Mouse (Mus musculus) neural tube, embryonic 12.5 days (tissue): ENCODE results near the gene Rcbtb2. TPM values are rescaled to one million over a fixed set of nuclear protein-coding genes. Genes with fewer than 3 reads are reported as not detected.
"Not testable (repeated sequence)": the region's sequence is repeated elsewhere in the genome, so short reads cannot be mapped to it uniquely, and the experiment has no call there.

Experiments used
- ATAC-seq: fragments of 200-750 bp; cut with Nextera tagmentation; 2 replicates; pipeline ENCODE4 v1.8.0; 2017; ENCODE audit warnings: low read depth, mild to moderate bottlenecking, moderate TSS enrichment, moderate library complexity; ENCODE audit not compliant: low FRiP score
- H3K27ac ChIP-seq: fragments of 300-500 bp; sonication (generic); 2 replicates; pipeline ENCODE4 v1.5.1; 2016
- H3K27me3 ChIP-seq: fragments of 300-500 bp; sonication (generic); replicated peaks from 2 replicates; pipeline ENCODE4 v1.6.1; 2016; ENCODE audit warnings: mild to moderate bottlenecking
- H3K36me3 ChIP-seq: fragments of 300-500 bp; sonication (generic); 2 replicates; pipeline ENCODE4 v1.6.1; 2016; ENCODE audit warnings: mild to moderate bottlenecking
- H3K4me1 ChIP-seq: fragments of 300-500 bp; sonication (generic); 2 replicates; pipeline ENCODE4 v1.6.1; 2016
- H3K4me2 ChIP-seq: fragments of 300-500 bp; sonication (generic); replicated peaks from 2 replicates; pipeline ENCODE4 v1.6.1; 2016; ENCODE audit warnings: mild to moderate bottlenecking
- H3K4me3 ChIP-seq: fragments of 300-500 bp; sonication (generic); 2 replicates; pipeline ENCODE4 v1.5.1; 2016
- H3K9ac ChIP-seq: fragments of 300-500 bp; sonication (generic); 2 replicates; pipeline ENCODE4 v1.6.1; 2016; ENCODE audit warnings: mild to moderate bottlenecking
- H3K9me3 ChIP-seq: fragments of 300-500 bp; sonication (generic); 2 replicates; pipeline ENCODE4 v1.6.1; 2016; ENCODE audit warnings: mild to moderate bottlenecking
- WGBS: fragments of 180-500 bp; shearing (Covaris S2); methylation state at CpG from one replicate; pipeline ENCODE4 v1.1.7; 2016; 5-methylcytosine and 5-hydroxymethylcytosine counted together
- polyA plus RNA-seq: library from polyadenylated mRNA; unstranded; fragments of >200 nt; fragmentation: Nextera tagmentation; extraction: Ambion mirVana; gene quantifications from 2 replicates; pipeline ENCODE4 v1.2.1, GENCODE M21; 2016

Rcbtb2 gene
- 109 and 118 TPM in 2 replicates for polyA plus RNA-seq

GRCm38 (mm10) chr14:73122923-73123278 is at the start of gene Rcbtb2:
Rcbtb2 (plus strand) TSS chr14:73123037.
- no peaks in the 10 kb centered on the region for H3K27me3 ChIP-seq
- WGBS, result 75% methylated on average over 4 of the region's 4 CpGs
- H3K4me1 ChIP-seq, result no peaks in the 10 kb centered on the region; the same call in 1 of the 2 replicates
- no peaks in the 10 kb centered on the region for H3K9me3 ChIP-seq
- no peak within 1 kb of the TSS for H3K27ac ChIP-seq
- H3K4me2 ChIP-seq, result no peak within 1 kb of the TSS
- no peak within 1 kb of the TSS for H3K9ac ChIP-seq
- no peaks in the 10 kb centered on the region for H3K36me3 ChIP-seq
- H3K4me3 ChIP-seq, result no peak within 1 kb of the TSS
- no peak for ATAC-seq

GRCm38 (mm10) chr14:73083563-73083962 is 39.3 kb upstream of the Rcbtb2 start:
- H3K4me3 ChIP-seq, result no peak overlapping the region
- WGBS, result 91% methylated on average over 2 of the region's 2 CpGs
- no peaks in the 10 kb centered on the region for H3K36me3 ChIP-seq
- no peaks in the 10 kb centered on the region for H3K27me3 ChIP-seq
- no peak overlapping the region for H3K9ac ChIP-seq
- H3K27ac ChIP-seq, result no peak overlapping the region
- no peaks in the 10 kb centered on the region for H3K9me3 ChIP-seq
- no peaks in the 10 kb centered on the region for H3K4me1 ChIP-seq
- no peak for ATAC-seq
- no peak overlapping the region for H3K4me2 ChIP-seq

GRCm38 (mm10) chr14:73086425-73086824 is 36.4 kb upstream of the Rcbtb2 start:
- Histone ChIP-seq H3K4me3 (no peak overlapping the region), H3K27ac (no peak overlapping the region), H3K4me1 (no peaks in the 10 kb centered on the region), H3K27me3 (no peaks in the 10 kb centered on the region), H3K9me3 (no peaks in the 10 kb centered on the region), H3K4me2 (no peak overlapping the region), H3K36me3 (no peaks in the 10 kb centered on the region), H3K9ac (no peak overlapping the region)
- 63% methylated on average over 3 of the region's 3 CpGs for WGBS
- ATAC-seq, result no peak

GRCm38 (mm10) chr14:73087247-73087646 is 35.6 kb upstream of the Rcbtb2 start:
- Histone ChIP-seq H3K27me3 (no peaks in the 10 kb centered on the region), H3K36me3 (no peaks in the 10 kb centered on the region), H3K9me3 (no peaks in the 10 kb centered on the region), H3K27ac (no peak overlapping the region), H3K4me3 (no peak overlapping the region), H3K4me1 (no peaks in the 10 kb centered on the region), H3K4me2 (no peak overlapping the region), H3K9ac (no peak overlapping the region)
- WGBS, result 81% methylated on average over 5 of the region's 5 CpGs
- ATAC-seq, result no peak

- Histone ChIP-seq H3K4me3 (no peak overlapping the region), H3K9ac (no peak overlapping the region), H3K27ac (no peak overlapping the region), H3K4me1 (no peaks in the 10 kb centered on the region), H3K27me3 (no peaks in the 10 kb centered on the region), H3K9me3 (no peaks in the 10 kb centered on the region), H3K36me3 (no peaks in the 10 kb centered on the region), H3K4me2 (no peak overlapping the region)
- 87% methylated on average over 5 of the region's 5 CpGs for WGBS
- no peak for ATAC-seq
Measured at GRCm38 (mm10) chr14:73087746-73088145, 35.1 kb upstream of the Rcbtb2 start.

- ATAC-seq, result no peak
- H3K9ac ChIP-seq, result no peak overlapping the region
- WGBS, result 91% methylated on average over 1 of the region's 1 CpGs
- no peaks in the 10 kb centered on the region for H3K36me3 ChIP-seq
- H3K27ac ChIP-seq, result no peak overlapping the region
- H3K27me3 ChIP-seq, result no peaks in the 10 kb centered on the region
- no peak overlapping the region for H3K4me3 ChIP-seq
- no peak overlapping the region for H3K4me2 ChIP-seq
- no peaks in the 10 kb centered on the region for H3K4me1 ChIP-seq
- no peaks in the 10 kb centered on the region for H3K9me3 ChIP-seq
Measured at GRCm38 (mm10) chr14:73088224-73088623, 34.6 kb upstream of the Rcbtb2 start.

GRCm38 (mm10) chr14:73092871-73093270 is 30.0 kb upstream of the Rcbtb2 start:
- no peaks in the 10 kb centered on the region for H3K27me3 ChIP-seq
- no peaks in the 10 kb centered on the region for H3K4me1 ChIP-seq
- ATAC-seq, result no peak
- H3K4me3 ChIP-seq, result no peak overlapping the region
- no peak overlapping the region for H3K9ac ChIP-seq
- no peaks in the 10 kb centered on the region for H3K9me3 ChIP-seq
- WGBS, result 91% methylated on average over 3 of the region's 3 CpGs
- H3K27ac ChIP-seq, result no peak overlapping the region
- no peaks in the 10 kb centered on the region for H3K36me3 ChIP-seq
- H3K4me2 ChIP-seq, result no peak overlapping the region

GRCm38 (mm10) chr14:73094802-73095550 is 27.9 kb upstream of the Rcbtb2 start:
- Histone ChIP-seq H3K9ac (no peak overlapping the region), H3K9me3 (no peaks in the 10 kb centered on the region), H3K27me3 (no peaks in the 10 kb centered on the region), H3K36me3 (no peaks in the 10 kb centered on the region), H3K4me2 (no peak overlapping the region), H3K27ac (no peak overlapping the region), H3K4me1 (no peaks in the 10 kb centered on the region), H3K4me3 (no peak overlapping the region)
- WGBS, result 79% methylated on average over 13 of the region's 13 CpGs
- ATAC-seq, result no peak

GRCm38 (mm10) chr14:73098677-73099387 is 24.0 kb upstream of the Rcbtb2 start:
- Histone ChIP-seq H3K27ac (no peak overlapping the region), H3K36me3 (no peaks in the 10 kb centered on the region), H3K9ac (no peak overlapping the region), H3K27me3 (no peaks in the 10 kb centered on the region), H3K9me3 (no peaks in the 10 kb centered on the region), H3K4me3 (no peak overlapping the region), H3K4me1 (no peaks in the 10 kb centered on the region), H3K4me2 (no peak overlapping the region)
- ATAC-seq, result no peak
- 43% methylated on average over 10 of the region's 10 CpGs for WGBS

- no peak for ATAC-seq
- Histone ChIP-seq H3K27ac (no peak overlapping the region), H3K9ac (no peak overlapping the region), H3K36me3 (no peaks in the 10 kb centered on the region), H3K27me3 (no peaks in the 10 kb centered on the region), H3K4me3 (no peak overlapping the region), H3K4me1 (0 out of 2 replicates have a peak, but pooled peaks cover 13% of the 10 kb centered on the region), H3K9me3 (no peaks in the 10 kb centered on the region), H3K4me2 (peak overlapping the region; percentile 24; the same call in 1 of the 2 replicates)
- WGBS, result 41% methylated on average over 12 of the region's 12 CpGs
Measured at GRCm38 (mm10) chr14:73102270-73102865, 20.5 kb upstream of the Rcbtb2 start.

GRCm38 (mm10) chr14:73102986-73103385 is 19.9 kb upstream of the Rcbtb2 start:
- not testable (repeated sequence) for H3K9me3 ChIP-seq, H3K4me3 ChIP-seq, H3K36me3 ChIP-seq, H3K9ac ChIP-seq, ATAC-seq, H3K27me3 ChIP-seq, H3K27ac ChIP-seq
- Histone ChIP-seq H3K4me2 (peak overlapping the region; percentile 24; the same call in 1 of the 2 replicates), H3K4me1 (0 out of 2 replicates have a peak, but pooled peaks cover 13% of the 10 kb centered on the region)
- WGBS, result 9% methylated on average over 4 of the region's 4 CpGs

GRCm38 (mm10) chr14:73104913-73105312 is 17.9 kb upstream of the Rcbtb2 start:
- no peak overlapping the region for H3K4me3 ChIP-seq
- H3K4me2 ChIP-seq, result no peak overlapping the region
- H3K9me3 ChIP-seq, result no peaks in the 10 kb centered on the region
- no peak overlapping the region for H3K27ac ChIP-seq
- no peak for ATAC-seq
- WGBS, result 63% methylated on average over 6 of the region's 6 CpGs
- 0 out of 2 replicates have a peak, but pooled peaks cover 13% of the 10 kb centered on the region for H3K4me1 ChIP-seq
- no peaks in the 10 kb centered on the region for H3K27me3 ChIP-seq
- no peaks in the 10 kb centered on the region for H3K36me3 ChIP-seq
- no peak overlapping the region for H3K9ac ChIP-seq
